Mouse (Mus musculus): ENCODE measurements around the gene Tent5a. TPM values are rescaled to one million over a fixed set of nuclear protein-coding genes. Genes with fewer than 3 reads are reported as not detected.

Gene Tent5a
- polyA plus RNA-seq, 1 experiment from 2014 or later, result 1.3 TPM

Other genes with a start within 250 kb of the Tent5a start
- gene Gm11114, start 14.6 kb downstream of the Tent5a start, polyA plus RNA-seq (2016; fragmentation: Nextera tagmentation; extraction: Ambion mirVana), result not detected in 2 replicates